Mouse (Mus musculus) embryo, embryonic 10 days (tissue): ENCODE measurements at regions not wholly inside any gene's neighbourhood (a gene's known extent, or its start where the extent isn't known, plus 50 kb on each side); places are given as distances from the start of the nearest gene placed in this dataset.

ENCODE experiments used
- DNase-seq: peaks from one replicate; pipeline ENCODE4 v3.0.0-alpha.2; 2015; ENCODE audit warnings: low spot score

DNA sequence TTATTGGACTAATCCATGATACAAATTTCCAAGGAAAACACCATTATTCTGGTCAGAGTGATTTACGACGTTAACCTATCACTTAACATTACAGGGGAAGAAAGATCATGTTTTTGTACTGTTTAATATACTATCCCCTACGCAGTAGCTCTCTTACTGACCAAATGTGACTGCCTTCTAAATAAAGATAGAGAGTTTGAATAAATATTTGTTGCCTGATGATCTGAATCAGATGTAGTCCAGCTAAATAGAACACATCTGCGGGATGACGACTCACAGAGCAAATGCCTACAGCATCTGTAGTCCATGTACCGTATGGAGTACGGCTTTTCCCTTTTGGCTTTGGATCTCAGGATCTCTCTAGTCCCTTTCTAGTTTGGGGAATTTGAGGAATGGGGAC, 171.9 kb upstream of the Tenm3 start:
- DNase-seq = no peak

DNA sequence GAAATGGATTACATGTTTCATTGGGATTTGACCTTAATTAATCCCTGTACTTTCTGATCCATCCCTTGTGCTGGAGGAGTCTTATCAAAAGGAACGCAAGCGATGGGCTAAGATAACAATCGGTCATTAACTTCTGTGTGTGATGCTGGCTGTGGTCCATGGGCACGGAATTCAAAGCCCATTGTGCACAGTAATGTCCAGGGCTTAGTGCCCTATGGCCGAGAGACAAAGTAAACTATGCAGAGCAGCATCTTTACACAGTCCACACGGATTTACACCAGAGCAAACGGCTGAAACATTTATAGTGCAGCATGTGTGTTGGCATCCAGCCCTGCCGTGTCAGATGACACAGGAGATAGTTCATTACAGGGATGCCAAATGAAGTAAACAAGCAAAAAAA, 171.4 kb upstream of the Tenm3 start:
- DNase-seq = no peak

DNA sequence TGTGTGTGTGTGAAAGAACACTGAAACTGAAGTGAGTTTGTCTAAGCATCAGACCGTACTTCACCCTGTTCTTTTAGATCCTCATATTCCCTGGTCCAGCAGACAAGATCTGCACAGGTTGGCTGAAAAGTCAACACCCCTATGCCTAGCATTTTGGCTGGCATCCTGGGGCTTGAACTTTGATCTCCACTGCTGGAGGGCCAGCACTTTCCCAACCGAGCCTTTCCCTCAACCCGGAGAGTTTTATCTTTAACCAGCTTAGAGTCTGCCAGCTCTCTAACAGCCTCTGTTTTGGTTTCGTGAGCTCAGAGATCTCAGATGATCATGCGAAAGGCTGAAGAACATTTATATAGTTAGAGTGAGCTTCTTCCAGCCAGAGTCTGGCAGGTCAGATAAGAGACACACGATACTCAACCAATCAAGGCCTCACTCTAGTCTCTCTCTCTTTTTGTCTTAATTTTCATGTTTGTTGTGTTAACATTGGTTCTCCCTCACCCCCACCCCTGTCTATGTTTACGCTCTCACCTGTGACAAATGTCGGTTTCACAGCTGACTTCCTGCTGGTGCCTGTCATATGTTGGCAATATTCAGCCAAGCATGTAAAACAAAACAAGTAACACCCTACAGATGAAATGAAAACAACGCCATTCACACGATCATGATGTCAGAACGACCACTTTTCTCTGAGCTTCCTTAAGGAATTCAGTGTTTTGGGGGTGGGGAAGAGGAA, 162.7 kb upstream of the Tenm3 start:
- no peak for DNase-seq

DNA sequence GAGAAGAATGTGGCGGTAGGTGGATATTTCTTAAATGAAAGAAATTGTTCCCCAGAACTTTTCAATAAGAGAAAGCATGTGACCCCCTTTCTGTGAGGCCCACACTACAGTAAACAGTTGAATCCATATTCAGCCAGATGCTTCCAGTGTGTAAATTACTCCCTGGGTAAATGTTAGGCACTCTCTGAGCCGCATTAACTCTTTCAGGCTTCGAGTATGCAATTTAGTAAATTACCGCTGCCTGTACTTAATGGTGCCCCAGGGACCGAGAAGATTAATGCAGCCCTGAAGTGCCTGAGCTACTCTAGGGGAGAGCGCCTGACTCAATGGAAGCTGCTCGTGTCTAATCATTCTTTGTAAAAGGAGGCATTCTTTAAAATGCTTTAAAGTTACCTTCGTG, 137.9 kb upstream of the Tenm3 start:
- peak; percentile 22 for DNase-seq

DNA sequence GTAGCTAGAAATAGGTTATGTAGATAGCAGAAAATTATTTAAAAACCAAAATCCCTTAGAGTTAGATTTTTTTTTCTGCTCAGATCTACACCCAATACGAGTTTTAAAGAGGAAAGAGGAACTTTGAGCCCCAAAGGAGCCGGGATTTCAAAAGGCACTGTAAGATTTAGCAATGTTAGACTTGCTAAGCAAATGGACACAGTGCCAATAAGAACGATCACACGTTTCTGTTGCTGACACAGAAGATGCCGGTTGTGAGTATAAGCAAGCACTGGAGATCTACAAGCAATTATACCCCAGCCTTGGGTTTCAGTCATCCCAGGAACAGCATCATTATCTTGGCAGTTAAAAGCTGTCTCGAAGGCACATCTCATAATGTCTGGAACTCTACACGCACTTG, 137.0 kb upstream of the Tenm3 start:
- DNase-seq = no peak

DNA sequence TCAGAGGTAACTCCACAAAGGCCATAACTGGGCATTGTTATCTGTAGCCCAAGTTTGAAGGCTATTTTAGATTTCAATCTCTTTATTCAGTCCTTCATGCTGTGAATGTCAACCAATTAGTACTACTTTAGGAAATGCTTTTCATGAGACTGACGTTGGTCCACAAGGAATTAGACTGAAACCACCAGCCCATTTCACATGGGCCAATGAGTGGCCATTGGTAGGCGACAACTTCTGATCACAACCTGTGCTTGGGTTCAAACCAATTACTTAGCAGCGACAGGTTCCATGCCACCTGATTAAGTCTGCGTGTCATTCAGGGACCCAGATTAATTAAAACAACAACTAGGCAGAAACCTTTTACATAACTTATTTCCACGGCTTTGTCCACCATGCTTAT, 126.9 kb upstream of the Tenm3 start:
- DNase-seq = peak; percentile 24

DNA sequence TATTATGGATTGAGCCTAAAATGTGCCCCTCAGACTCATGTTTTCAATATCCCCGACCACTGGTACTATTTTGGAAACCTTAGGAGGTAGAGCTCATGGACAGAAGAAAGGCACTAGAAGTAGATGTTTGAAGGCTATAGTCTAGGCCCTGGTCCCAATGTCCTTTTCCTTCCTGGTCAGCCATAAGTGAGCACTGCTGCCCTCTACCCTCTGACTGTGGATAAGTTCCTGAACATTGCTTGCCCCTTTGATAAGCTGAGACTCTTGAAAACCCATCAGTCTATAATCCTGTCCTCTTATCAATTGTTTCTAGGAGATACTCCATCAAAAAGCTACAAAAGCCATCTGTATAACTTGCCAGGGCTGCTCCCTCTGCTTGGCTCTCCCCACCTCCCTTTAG, 121.2 kb upstream of the Tenm3 start:
- no peak for DNase-seq

DNA sequence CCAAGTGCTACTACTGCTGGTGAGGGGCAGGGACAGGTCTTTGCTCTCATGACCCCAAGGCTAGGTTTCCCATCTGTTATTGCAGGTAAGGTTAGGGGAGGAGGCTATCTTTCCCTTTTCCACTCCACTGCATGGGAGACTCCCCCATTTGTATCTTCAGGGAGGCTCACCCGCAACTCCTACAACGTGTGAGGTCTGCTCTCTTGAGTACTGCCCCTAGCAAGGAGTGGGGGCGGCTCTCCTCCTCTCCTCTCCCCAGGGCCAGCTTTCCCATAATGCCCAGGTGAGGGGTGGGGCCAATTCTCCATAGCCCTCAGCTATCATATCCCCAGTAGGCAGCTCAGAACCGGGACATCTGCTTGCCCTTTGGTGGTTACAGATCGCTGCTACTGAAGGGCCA, 113.9 kb upstream of the Tenm3 start:
- DNase-seq = no peak

DNA sequence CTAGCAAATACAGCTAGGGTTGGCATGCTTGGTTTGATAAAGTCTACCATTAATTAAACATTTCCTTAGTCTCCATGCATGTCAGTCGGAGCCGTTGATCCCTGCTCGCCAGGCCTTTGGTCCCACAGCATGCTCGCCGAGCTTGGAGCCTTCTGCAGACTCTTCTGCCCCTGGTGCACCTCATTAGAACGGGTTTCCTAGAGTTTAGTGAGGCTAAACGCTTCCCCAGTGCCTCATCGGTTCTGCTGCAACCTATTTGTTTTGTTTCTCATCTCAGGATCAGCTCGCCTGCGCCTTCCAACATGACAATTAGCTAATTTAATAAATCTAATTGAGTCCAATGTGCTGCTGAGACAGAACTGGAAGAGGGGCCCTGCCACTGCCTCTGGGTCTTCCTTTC, 107.7 kb upstream of the Tenm3 start:
- no peak for DNase-seq

DNA sequence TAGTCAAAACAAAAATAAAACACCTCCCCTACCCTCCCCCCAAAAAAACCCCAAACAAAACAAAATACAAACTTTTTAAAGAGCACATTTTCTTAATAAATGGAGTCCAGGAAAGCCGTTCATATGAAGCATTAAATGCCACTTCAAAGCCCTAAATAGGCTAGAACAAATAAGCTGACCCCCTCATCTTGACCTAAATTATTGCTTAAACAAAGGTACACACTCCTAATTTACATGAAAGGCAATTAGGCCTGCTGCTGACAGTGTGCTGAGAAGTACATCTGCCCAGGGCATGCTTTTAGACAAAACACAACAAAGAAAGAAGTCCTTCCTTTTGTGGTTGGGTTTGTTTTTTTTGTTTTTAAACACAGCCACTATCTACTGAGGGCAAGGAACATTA, 100.4 kb upstream of the Tenm3 start:
- DNase-seq = no peak

DNA sequence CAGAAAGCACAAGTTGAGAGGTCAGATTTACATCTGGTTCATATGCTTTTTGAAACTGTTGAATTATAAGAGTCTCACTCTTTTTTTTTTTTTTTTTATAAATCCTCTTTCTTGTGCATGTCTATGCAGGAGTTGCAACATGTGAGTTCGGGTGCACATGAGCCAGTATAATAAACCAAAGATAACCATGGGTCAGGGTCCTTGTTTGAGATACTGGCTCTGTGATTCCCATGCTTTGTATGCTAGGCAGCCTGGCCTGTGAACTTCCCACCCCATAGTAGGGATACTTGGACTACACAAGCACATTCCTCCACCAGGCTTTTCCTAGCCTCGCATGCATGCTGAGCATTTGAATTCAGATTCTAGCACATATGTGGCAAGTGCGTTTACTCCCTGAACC, 93.4 kb upstream of the Tenm3 start:
- DNase-seq = no peak

DNA sequence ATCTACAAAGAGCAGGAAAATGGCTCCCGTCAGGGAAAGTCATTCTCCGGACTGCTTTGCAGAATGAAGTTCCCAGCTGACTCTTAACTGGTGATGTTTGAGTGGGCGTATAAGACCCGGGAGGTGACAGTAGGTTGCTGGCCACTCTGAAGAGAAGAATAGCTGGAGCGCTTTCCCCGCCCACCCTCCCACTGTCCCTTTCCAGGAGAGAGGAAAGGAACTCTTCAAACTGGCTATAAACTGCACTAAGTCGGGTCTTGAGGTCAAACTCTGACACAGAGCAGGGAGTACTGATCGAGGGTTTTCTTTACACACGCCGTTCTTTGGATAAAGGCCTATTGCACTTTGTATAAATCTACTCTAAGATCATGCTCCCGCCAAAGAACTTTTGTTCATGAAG, 83.4 kb upstream of the Tenm3 start:
- DNase-seq = no peak

DNA sequence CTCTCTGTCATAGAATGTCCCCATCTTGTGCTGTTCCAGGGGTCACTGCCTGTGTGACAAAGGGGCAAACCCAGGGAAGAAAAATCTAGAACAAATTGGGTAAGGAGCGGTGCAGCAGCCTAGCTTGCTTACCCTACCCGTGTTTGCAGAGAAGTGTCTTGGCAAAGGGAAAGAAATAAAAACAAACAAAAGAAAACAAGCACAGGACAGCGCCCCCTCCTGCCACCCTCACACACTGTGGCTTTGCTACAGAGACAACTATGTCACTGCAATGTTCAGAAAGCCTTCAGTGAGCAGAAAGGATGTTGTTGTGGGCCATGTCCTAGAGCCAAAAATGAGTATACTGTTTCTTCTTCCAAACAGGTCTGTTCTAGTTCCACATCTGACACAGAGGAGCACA, 71.5 kb upstream of the Tenm3 start:
- DNase-seq = no peak

DNA sequence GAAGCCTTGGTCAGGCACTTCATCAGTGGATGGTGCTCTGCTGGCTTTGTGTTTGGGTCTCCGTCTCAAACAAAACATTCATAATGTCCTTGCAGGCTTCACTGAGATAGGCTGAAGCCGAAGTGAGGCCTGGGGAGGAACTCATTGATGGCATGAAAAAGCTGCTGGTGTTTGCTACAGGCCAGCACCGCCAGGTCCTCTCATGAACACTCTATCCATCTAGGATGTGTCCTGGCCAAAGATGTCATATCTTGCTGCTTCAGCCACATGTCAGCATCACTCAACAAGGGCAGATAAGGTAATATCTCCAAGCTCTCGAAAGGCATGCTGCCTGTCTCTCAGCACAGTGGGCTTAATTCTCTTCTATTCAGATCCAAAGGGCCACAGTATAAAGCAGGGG, 69.1 kb upstream of the Tenm3 start:
- DNase-seq = no peak

DNA sequence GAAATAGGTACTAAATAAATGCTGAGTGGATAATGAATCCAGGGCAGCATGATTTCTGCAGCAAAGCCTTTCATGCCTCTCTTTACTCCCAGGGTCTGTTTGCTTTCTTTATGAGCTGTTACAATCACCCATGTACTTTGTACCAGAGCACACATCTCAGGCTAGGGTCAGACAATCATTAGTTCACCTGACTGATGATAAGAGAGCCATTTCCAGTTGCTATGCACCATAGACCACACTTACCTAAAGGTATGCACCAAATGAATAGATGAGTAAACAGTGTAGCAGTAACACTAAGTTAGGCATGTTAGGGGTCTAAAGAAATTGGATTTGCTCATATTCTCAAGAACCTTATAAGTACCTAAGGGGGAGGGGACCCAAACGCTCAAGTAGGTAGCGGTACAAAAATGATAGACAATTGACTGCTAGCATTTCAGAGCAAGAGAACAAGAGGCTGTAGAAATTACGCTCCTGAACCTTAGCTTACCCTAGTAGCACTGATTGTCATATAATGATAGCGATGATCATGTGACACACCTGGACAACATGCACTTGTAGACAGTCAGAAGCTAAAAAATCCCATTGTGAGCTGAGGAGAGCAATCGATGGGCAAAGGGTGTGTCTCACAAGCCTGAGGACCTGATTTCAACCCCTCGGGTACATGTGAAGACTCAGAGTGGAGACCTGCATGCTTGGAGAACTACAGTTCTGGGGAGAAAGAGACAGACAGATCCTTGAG, 58.1 kb upstream of the Tenm3 start:
- DNase-seq = no peak

DNA sequence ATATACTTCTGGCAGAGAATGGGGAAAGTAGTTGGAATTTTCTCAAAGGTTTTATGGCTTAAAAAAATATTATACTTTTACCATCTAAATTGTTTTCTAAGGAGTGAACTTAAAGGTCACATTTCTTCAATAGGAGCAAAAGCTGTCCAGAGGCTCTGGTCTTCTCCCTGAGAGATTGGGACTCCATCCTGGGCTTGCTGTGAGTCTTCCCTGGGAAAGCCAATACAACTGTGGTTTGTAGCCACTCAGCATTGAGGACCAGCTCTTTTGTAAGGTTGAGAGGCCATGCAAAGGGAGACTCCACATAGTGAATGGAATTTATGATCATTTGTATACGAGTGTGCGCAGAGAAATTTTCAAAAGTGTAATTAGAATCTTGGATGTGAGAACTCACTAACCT, 52.9 kb upstream of the Tenm3 start:
- no peak for DNase-seq

DNA sequence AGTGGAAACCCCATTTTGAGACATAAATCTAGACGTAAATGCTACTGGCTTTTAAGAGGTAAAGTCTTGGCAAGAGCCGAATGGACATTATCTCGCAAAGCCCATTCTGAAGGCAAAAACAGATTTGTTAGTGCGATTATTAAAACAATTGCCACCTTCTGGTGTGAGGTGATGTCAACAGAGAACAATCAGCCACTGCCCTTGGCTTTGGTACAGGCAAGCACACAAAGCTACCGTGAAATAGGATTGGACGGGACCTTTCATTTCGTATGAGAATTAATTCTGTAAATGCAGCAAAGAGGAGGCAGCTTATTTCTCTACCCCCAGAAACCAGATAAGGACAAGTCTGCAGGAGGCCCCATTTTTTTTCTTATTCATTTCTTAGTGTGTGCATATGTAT, 52.5 kb upstream of the Tenm3 start:
- no peak for DNase-seq

DNA sequence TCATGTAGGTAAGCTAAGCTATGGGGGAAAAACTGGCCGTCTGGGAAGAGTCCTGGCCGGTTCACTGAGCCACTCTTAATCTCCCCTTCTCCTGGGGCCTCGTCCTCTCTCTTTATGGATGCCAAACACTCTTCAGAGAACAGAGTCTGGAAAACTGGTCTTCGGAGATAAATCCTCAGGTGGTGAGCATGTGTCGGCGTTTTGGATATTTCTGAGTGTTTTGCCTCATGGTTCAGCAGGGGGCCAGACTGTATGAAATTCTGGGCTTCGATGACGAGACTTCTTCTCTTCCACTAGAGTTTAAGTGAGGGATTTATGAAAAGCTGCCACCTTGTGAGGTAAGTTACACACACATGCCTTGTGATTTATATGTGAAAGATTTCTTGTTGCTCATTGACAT, 51.8 kb upstream of the Tenm3 start:
- no peak for DNase-seq
